In the genomic region with DNA sequence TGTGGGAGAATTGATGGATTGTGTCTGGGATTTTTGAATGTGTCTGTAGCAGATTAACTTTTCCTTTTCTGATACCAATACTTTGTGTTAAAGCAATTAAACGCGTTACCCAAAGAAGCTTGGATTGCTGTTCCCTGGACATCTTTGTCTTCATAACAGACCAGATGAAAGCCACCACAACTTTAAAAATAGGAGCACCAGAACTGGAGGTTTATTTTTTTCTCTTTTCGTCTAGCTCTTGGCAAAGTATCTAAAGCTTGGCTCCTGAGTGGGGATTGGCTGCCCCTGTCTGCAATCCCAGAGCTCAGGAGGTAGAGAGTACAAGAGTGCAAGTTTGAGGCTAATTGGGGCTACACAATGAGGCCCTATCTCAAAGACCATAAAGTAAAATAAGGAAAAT, we compare ENCODE assay signal across 19 mouse cellular contexts.
"Had no signal": no experiment of that assay in that cellular context is flagged by ENCODE, and none has a peak within 500 bp of the region (broad histone marks: within the 10 kb centered on the region; RNA-seq: fewer than 3 reads in every experiment).

No protein-coding gene starts in this region.

- H3K4me1 ChIP-seq: limb, embryonic 13.5 days; liver, embryonic 12.5 days; liver, embryonic 15.5 days had no signal

- H3K27me3 ChIP-seq: liver, embryonic 12.5 days; liver, embryonic 15.5 days; lung, embryonic 15.5 days; neural tube, embryonic 12.5 days; neural tube, embryonic 15.5 days had no signal

- H3K4me3 ChIP-seq: limb, embryonic 10.5 days; limb, embryonic 13.5 days; liver, embryonic 12.5 days; liver, embryonic 15.5 days; lung, embryonic 15.5 days; megakaryocyte, embryonic 14.5 days; midbrain, embryonic 10.5 days; neural tube, embryonic 12.5 days; neural tube, embryonic 15.5 days had no signal

- H3K9me3 ChIP-seq: limb, embryonic 10.5 days; limb, embryonic 13.5 days; liver, embryonic 12.5 days; liver, embryonic 15.5 days; lung, embryonic 15.5 days; midbrain, embryonic 10.5 days; neural tube, embryonic 12.5 days; neural tube, embryonic 15.5 days had no signal

- H3K36me3 ChIP-seq: limb, embryonic 10.5 days; limb, embryonic 13.5 days; liver, embryonic 12.5 days; liver, embryonic 15.5 days; lung, embryonic 15.5 days; midbrain, embryonic 10.5 days; neural tube, embryonic 12.5 days; neural tube, embryonic 15.5 days had no signal

- H3K27ac ChIP-seq: kidney, postnatal 0 days; limb, embryonic 10.5 days; limb, embryonic 13.5 days; liver, embryonic 12.5 days; liver, embryonic 15.5 days; lung, embryonic 15.5 days; midbrain, embryonic 10.5 days; neural tube, embryonic 12.5 days; neural tube, embryonic 15.5 days had no signal

- H3K9ac ChIP-seq: limb, embryonic 13.5 days; liver, embryonic 12.5 days; liver, embryonic 15.5 days; lung, embryonic 15.5 days; neural tube, embryonic 12.5 days; neural tube, embryonic 15.5 days had no signal

- DNase-seq: kidney, adult 2 months; kidney, postnatal 25 days; liver; lung, adult 18-20 months; lung, postnatal 10 days; lung, postnatal 36 days; midbrain, embryonic 14.5 days; thymus, postnatal 25 days had no signal

- ATAC-seq: intestine, postnatal 0 days; liver, embryonic 12.5 days had no signal

- H3K4me2 ChIP-seq: limb, embryonic 13.5 days; liver, embryonic 12.5 days; liver, embryonic 15.5 days; lung, embryonic 15.5 days; neural tube, embryonic 12.5 days; neural tube, embryonic 15.5 days had no signal
